Mouse (Mus musculus): ENCODE measurements around the gene Sipa1l3.

DNA sequence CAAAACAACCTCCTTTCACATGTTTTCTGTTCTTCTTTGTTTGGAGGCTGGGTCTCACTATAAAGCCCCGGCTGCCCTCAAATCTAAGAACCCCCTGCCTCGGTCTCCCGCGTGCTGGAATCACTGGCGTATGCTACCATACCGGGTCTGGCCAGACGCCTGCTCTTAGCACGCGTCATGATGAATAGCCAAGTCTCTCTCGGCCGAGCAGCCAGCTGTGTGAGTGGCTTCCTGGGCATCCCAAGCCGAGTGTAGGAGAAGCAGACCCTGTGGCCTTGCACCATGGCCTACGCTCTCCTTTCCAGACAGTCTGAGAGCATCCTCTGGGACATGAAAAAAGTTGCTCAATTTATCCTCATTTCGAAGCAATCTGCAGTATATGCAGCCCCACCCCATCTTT, 80.2 kb downstream of the Sipa1l3 start:
- TF ChIP-seq CTCF (IDR thresholded peaks at IDR 0.05; ENCODE audit: low read depth) (no peak), EP300 (optimal IDR thresholded peaks at IDR 0.05) (no peak)

Measured in stomach, postnatal 0 days (tissue).